Mouse (Mus musculus): ENCODE measurements at regions not wholly inside any gene's neighbourhood (a gene's known extent, or its start where the extent isn't known, plus 50 kb on each side); places are given as distances from the start of the nearest gene placed in this dataset.

GRCm38 (mm10) chr15:17181358-17182022, 452.9 kb downstream of the Cdh9 start:
- Histone ChIP-seq H3K9me3 (ENCODE audit: low read length) (no peaks in the 10 kb centered on the region), H3K4me2 (ENCODE audit: low read depth, low read length, poor library complexity, severe bottlenecking) (no peak overlapping the region), H3K4me1 (ENCODE audit: insufficient read depth, low read length) (no peaks in the 10 kb centered on the region), H3K27me3 (ENCODE audit: insufficient read depth, low read length) (no peaks in the 10 kb centered on the region), H3K4me3 (ENCODE audit: low read depth, low read length) (no peak overlapping the region), H3K27ac (ENCODE audit: low read depth, low read length) (no peak overlapping the region), H3K9ac (replicated peaks; ENCODE audit: low read length, poor library complexity, severe bottlenecking) (no peak overlapping the region), H3K36me3 (ENCODE audit: insufficient read depth, low read length) (no peaks in the 10 kb centered on the region)
- no peak for TF ChIP-seq CTCF (IDR thresholded peaks at IDR 0.05)
- 52% methylated on average over 2 of the region's 2 CpGs for WGBS
- no peak for DNase-seq (ENCODE audit: low spot score)
- ATAC-seq (ENCODE audit: low FRiP score) = no peak

- Histone ChIP-seq H3K27ac (ENCODE audit: low read depth, low read length) (no peak overlapping the region), H3K27me3 (ENCODE audit: insufficient read depth, low read length) (no peaks in the 10 kb centered on the region), H3K4me1 (ENCODE audit: insufficient read depth, low read length) (no peaks in the 10 kb centered on the region), H3K9me3 (ENCODE audit: low read length) (no peaks in the 10 kb centered on the region), H3K9ac (replicated peaks; ENCODE audit: low read length, poor library complexity, severe bottlenecking) (no peak overlapping the region), H3K4me2 (ENCODE audit: low read depth, low read length, poor library complexity, severe bottlenecking) (no peak overlapping the region), H3K36me3 (ENCODE audit: insufficient read depth, low read length) (no peaks in the 10 kb centered on the region), H3K4me3 (ENCODE audit: low read depth, low read length) (no peak overlapping the region)
- peak; percentile 66 for TF ChIP-seq CTCF (IDR thresholded peaks at IDR 0.05)
- ATAC-seq (ENCODE audit: low FRiP score) (no peak), DNase-seq (ENCODE audit: low spot score) (peak; percentile 34)
- 63% methylated on average over 5 of the region's 5 CpGs for WGBS
Measured at GRCm38 (mm10) chr15:17195439-17195838, 466.9 kb downstream of the Cdh9 start.

GRCm38 (mm10) chr15:17204739-17205138, 476.2 kb downstream of the Cdh9 start:
- DNase-seq (ENCODE audit: low spot score) (no peak), ATAC-seq (ENCODE audit: low FRiP score) (no peak)
- Histone ChIP-seq H3K4me3 (ENCODE audit: low read depth, low read length) (no peak overlapping the region), H3K27me3 (ENCODE audit: insufficient read depth, low read length) (no peaks in the 10 kb centered on the region), H3K9ac (replicated peaks; ENCODE audit: low read length, poor library complexity, severe bottlenecking) (no peak overlapping the region), H3K27ac (ENCODE audit: low read depth, low read length) (no peak overlapping the region), H3K4me2 (ENCODE audit: low read depth, low read length, poor library complexity, severe bottlenecking) (no peak overlapping the region), H3K9me3 (ENCODE audit: low read length) (no peaks in the 10 kb centered on the region), H3K36me3 (ENCODE audit: insufficient read depth, low read length) (no peaks in the 10 kb centered on the region), H3K4me1 (ENCODE audit: insufficient read depth, low read length) (no peaks in the 10 kb centered on the region)
- 95% methylated on average over 2 of the region's 2 CpGs for WGBS
- TF ChIP-seq CTCF (IDR thresholded peaks at IDR 0.05) = no peak

- Histone ChIP-seq H3K4me1 (ENCODE audit: insufficient read depth, low read length) (no peaks in the 10 kb centered on the region), H3K4me3 (ENCODE audit: low read depth, low read length) (no peak overlapping the region), H3K9me3 (ENCODE audit: low read length) (no peaks in the 10 kb centered on the region), H3K36me3 (ENCODE audit: insufficient read depth, low read length) (no peaks in the 10 kb centered on the region), H3K27ac (ENCODE audit: low read depth, low read length) (no peak overlapping the region), H3K4me2 (ENCODE audit: low read depth, low read length, poor library complexity, severe bottlenecking) (no peak overlapping the region), H3K27me3 (ENCODE audit: insufficient read depth, low read length) (no peaks in the 10 kb centered on the region), H3K9ac (replicated peaks; ENCODE audit: low read length, poor library complexity, severe bottlenecking) (no peak overlapping the region)
- 50% methylated on average over 3 of the region's 3 CpGs for WGBS
- no peak for ATAC-seq (ENCODE audit: low FRiP score)
- peak; percentile 28 for DNase-seq (ENCODE audit: low spot score)
- TF ChIP-seq CTCF (IDR thresholded peaks at IDR 0.05) = no peak
Measured at GRCm38 (mm10) chr15:17245096-17245495, 516.5 kb downstream of the Cdh9 start.

- no peak overlapping the region for H3K9ac ChIP-seq (replicated peaks; ENCODE audit: low read length, poor library complexity, severe bottlenecking)
- no peak for DNase-seq (ENCODE audit: low spot score)
- 91% methylated on average over 5 of the region's 5 CpGs for WGBS
- H3K9me3 ChIP-seq (ENCODE audit: low read length) = no peaks in the 10 kb centered on the region
- no peak overlapping the region for H3K27ac ChIP-seq (ENCODE audit: low read depth, low read length)
- no peaks in the 10 kb centered on the region for H3K4me1 ChIP-seq (ENCODE audit: insufficient read depth, low read length)
- no peak overlapping the region for H3K4me2 ChIP-seq (ENCODE audit: low read depth, low read length, poor library complexity, severe bottlenecking)
- no peaks in the 10 kb centered on the region for H3K36me3 ChIP-seq (ENCODE audit: insufficient read depth, low read length)
- ATAC-seq (ENCODE audit: low FRiP score) = no peak
- H3K4me3 ChIP-seq (ENCODE audit: low read depth, low read length) = no peak overlapping the region
- TF ChIP-seq CTCF (IDR thresholded peaks at IDR 0.05) = no peak
- no peaks in the 10 kb centered on the region for H3K27me3 ChIP-seq (ENCODE audit: insufficient read depth, low read length)
Measured at GRCm38 (mm10) chr15:17289221-17289620, 560.7 kb downstream of the Cdh9 start.

Data from midbrain, postnatal 0 days (tissue).